Mouse (Mus musculus): Measurements from ENCODE around the gene Eepd1.

The Eepd1 gene

DNA sequence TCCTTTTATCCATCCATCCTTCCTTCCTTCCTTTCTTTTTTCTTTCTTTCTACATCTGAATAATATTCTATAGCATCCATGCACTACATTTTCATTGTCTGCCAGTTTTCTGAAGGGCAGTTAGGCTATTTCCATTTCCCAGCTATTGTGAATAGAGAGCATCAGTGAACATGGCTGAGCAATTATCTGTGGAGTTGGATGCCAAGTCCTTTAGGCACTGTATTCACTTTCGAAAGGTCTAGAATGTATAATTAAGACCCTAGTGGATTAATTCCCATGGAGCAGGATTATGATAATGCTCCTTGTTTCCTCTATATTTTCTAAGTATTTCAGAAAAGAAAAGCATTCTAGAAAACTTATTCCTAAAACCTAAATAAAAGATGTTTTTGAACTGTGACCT, 50.3 kb downstream of the Eepd1 start:
- TF ChIP-seq CTCF (conservative IDR thresholded peaks at IDR 0.05; ENCODE audit: low read length) (no peak), POU5F1 (IDR thresholded peaks at IDR 0.05; ENCODE audit: borderline replicate concordance, low read length) (no peak), NANOG (IDR thresholded peaks at IDR 0.05; ENCODE audit: borderline replicate concordance, low read length) (no peak)
- Histone ChIP-seq H3K4me1 (replicated peaks; ENCODE audit: low read depth, low read length) (no peaks in the 10 kb centered on the region), H3K4me3 (replicated peaks; ENCODE audit: low read length) (no peak overlapping the region), H3K27me3 (ENCODE audit: insufficient read depth, low read length) (no peaks in the 10 kb centered on the region), H3K36me3 (ENCODE audit: insufficient read depth, low read length) (no peaks in the 10 kb centered on the region), H3K9me3 (ENCODE audit: low read length) (no peaks in the 10 kb centered on the region)

DNA sequence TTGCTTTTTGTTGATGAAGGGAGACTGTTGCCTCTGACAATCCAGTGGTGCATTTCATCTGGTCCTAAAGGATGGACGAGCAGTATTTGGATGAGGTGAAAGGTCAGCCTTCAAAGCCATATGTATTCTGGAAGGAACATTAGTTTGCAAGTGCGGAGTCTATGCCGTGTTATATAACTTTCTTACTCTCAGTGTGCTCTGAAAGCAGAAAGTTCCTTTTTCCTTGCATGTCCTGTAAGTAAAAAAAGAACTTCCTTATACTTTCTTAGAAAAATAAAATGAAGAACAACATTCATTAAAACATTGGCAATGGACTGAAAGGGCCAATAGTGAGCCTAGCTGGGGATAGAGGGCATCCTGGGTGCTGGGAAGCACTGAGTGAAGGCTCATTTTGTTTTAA, 50.8 kb downstream of the Eepd1 start:
- Histone ChIP-seq H3K4me3 (replicated peaks; ENCODE audit: low read length) (no peak overlapping the region), H3K4me1 (replicated peaks; ENCODE audit: low read depth, low read length) (no peaks in the 10 kb centered on the region), H3K27me3 (ENCODE audit: insufficient read depth, low read length) (no peaks in the 10 kb centered on the region), H3K9me3 (ENCODE audit: low read length) (no peaks in the 10 kb centered on the region), H3K36me3 (ENCODE audit: insufficient read depth, low read length) (no peaks in the 10 kb centered on the region)
- no peak for TF ChIP-seq NANOG (IDR thresholded peaks at IDR 0.05; ENCODE audit: borderline replicate concordance, low read length)
- no peak for TF ChIP-seq CTCF (conservative IDR thresholded peaks at IDR 0.05; ENCODE audit: low read length)
- TF ChIP-seq POU5F1 (IDR thresholded peaks at IDR 0.05; ENCODE audit: borderline replicate concordance, low read length): no peak

DNA sequence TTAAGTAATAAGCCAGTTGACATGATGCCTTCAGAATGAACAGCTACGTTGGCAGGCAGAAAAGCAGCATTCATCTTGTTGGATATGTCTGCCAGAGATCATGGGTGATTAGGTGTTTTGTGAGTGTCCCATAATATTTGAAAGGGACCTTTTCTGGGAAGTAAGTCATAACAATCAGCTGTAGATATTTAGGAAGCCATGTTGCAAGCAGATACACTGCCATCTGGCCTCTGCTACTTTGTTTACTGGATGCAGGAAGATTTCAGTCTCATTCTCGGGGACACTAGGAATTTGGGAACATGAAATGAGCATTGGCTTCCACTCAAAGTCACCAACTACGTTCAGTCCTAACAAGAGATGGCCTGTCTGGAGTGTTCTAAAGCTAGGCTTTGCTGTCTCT, 54.1 kb downstream of the Eepd1 start:
- TF ChIP-seq POU5F1 (IDR thresholded peaks at IDR 0.05; ENCODE audit: borderline replicate concordance, low read length) (no peak), NANOG (IDR thresholded peaks at IDR 0.05; ENCODE audit: borderline replicate concordance, low read length) (no peak), CTCF (conservative IDR thresholded peaks at IDR 0.05; ENCODE audit: low read length) (no peak)
- H3K4me3 ChIP-seq (replicated peaks; ENCODE audit: low read length): no peak overlapping the region

DNA sequence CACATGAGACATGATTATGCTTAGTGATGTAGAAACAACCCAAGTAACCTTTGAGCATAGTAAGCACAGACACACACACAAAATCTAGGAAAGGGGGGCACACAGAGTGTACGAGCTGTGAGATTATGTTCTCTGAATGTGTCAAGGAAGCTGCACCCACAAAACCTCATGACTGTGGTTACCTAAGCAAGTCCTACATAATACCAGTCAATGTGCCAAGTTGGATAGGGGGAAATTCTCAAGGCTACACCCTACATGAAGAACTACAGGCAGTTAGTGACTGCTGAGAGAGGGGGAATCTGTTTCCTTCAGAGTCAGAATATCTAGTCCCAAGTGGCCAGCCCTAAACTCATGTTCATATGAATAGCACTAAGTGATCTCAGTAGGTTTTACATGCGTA, 58.1 kb downstream of the Eepd1 start:
- no peaks in the 10 kb centered on the region for H3K4me1 ChIP-seq (replicated peaks; ENCODE audit: low read depth, low read length)
- no peaks in the 10 kb centered on the region for H3K9me3 ChIP-seq (ENCODE audit: low read length)
- no peaks in the 10 kb centered on the region for H3K36me3 ChIP-seq (ENCODE audit: insufficient read depth, low read length)
- no peaks in the 10 kb centered on the region for H3K27me3 ChIP-seq (ENCODE audit: insufficient read depth, low read length)
- H3K4me3 ChIP-seq (replicated peaks; ENCODE audit: low read length): no peak overlapping the region
- TF ChIP-seq POU5F1 (IDR thresholded peaks at IDR 0.05; ENCODE audit: borderline replicate concordance, low read length): no peak

More for the DNA sequence above, 54.1 kb downstream of the Eepd1 start:
- H3K27me3 ChIP-seq (ENCODE audit: insufficient read depth, low read length): no peaks in the 10 kb centered on the region
- H3K4me1 ChIP-seq (replicated peaks; ENCODE audit: low read depth, low read length): no peaks in the 10 kb centered on the region
- no peaks in the 10 kb centered on the region for H3K9me3 ChIP-seq (ENCODE audit: low read length)
- H3K36me3 ChIP-seq (ENCODE audit: insufficient read depth, low read length): no peaks in the 10 kb centered on the region

DNA sequence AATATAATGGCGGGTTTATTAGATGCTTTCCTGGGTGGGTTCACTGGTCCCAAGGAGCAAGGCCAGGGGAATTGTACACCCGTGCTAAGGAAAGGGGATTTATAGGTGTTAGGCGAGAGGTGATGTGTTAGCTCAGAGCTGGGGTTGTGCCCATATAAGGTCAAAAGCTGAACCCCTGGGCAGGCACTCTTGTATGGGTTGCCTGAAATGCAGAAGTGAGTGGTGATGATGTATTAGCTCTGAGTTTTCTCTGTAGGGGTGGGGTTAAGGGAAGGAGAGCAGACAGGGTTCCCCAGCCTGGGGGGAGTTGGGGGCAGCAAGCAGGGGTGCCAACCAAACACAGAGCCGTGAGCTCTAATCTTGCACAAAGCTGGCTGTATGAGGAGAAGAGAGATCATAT, 60.0 kb downstream of the Eepd1 start:
- Histone ChIP-seq H3K27me3 (ENCODE audit: insufficient read depth, low read length) (no peaks in the 10 kb centered on the region), H3K9me3 (ENCODE audit: low read length) (no peaks in the 10 kb centered on the region)
- no peak for TF ChIP-seq CTCF (conservative IDR thresholded peaks at IDR 0.05; ENCODE audit: low read length)
- TF ChIP-seq POU5F1 (IDR thresholded peaks at IDR 0.05; ENCODE audit: borderline replicate concordance, low read length): no peak

DNA sequence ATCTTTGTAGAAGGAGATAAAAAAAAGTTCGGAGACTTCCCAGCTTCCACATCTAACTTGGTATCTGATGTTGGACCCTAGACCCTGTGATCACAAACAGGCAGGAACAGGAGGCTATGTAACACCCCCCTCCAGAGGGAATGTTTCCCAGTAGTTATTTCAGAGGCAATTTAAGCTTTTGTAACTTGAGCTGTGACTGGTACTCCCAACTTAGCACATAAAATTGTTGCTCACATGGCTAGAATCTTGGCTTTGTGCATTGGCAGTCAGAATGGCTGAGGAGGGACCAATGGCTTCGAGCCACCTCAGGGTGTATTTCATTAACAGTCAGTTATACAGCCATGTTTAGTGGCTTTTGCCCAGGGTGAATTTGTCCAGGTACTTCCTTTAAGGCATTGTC, 63.9 kb downstream of the Eepd1 start:
- TF ChIP-seq NANOG (IDR thresholded peaks at IDR 0.05; ENCODE audit: borderline replicate concordance, low read length) (no peak), CTCF (conservative IDR thresholded peaks at IDR 0.05; ENCODE audit: low read length) (no peak), POU5F1 (IDR thresholded peaks at IDR 0.05; ENCODE audit: borderline replicate concordance, low read length) (no peak)
- no peak overlapping the region for H3K4me3 ChIP-seq (replicated peaks; ENCODE audit: low read length)
- H3K9me3 ChIP-seq (ENCODE audit: low read length): no peaks in the 10 kb centered on the region
- H3K36me3 ChIP-seq (ENCODE audit: insufficient read depth, low read length): no peaks in the 10 kb centered on the region
- 0 out of 2 replicates have a peak, but pooled peaks cover 1% of the 10 kb centered on the region for H3K4me1 ChIP-seq (replicated peaks; ENCODE audit: low read depth, low read length)
- H3K27me3 ChIP-seq (ENCODE audit: insufficient read depth, low read length): no peaks in the 10 kb centered on the region

More for the DNA sequence above, 60.0 kb downstream of the Eepd1 start:
- Histone ChIP-seq H3K36me3 (ENCODE audit: insufficient read depth, low read length) (no peaks in the 10 kb centered on the region), H3K4me3 (replicated peaks; ENCODE audit: low read length) (no peak overlapping the region), H3K4me1 (replicated peaks; ENCODE audit: low read depth, low read length) (no peaks in the 10 kb centered on the region)

DNA sequence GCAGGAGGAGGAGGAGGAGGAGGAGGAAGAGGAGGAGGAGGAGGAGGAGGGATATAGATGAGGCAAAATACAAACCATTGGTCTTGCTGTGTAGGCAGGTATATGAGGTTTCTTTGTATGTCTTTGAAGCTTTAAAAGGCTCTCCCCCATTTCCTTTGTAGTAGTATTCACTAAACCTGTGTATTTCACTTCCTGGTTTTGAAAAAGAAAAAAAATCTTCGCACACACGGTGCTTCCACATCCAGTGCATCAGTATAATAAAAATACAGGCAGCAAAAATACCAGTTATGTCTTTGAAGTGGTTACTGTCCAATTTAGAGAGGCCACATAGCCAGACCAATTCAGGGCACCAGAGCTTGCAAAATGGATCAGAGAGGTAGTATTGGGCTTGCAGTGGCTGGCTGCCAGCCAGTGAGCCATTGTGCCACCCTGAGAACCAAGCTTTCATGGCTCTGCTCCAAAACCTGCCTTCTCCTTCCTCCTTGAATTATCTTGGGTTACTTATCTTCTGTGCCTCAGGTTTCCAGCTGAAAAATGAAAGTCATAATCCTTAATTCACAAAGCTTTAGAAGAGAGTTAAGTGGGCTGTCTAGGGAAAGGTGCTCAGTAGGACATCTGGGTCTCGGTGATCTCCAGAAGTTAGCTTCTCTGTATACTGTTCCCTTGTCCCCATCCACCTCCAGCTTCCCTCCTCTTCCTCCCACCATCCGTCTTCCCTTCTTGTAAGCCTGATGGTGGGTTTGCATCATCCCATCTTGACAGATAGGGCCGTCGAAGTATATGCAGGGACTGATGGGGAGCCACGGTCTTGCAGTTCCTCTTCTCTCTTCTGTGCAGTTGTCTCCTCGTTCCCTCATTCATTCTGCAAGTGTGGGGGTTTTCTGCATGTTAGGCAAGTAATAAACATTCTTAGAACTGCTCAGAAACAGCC, 68.0 kb downstream of the Eepd1 start:
- no peaks in the 10 kb centered on the region for H3K36me3 ChIP-seq (ENCODE audit: insufficient read depth, low read length)
- H3K4me1 ChIP-seq (replicated peaks; ENCODE audit: low read depth, low read length): 0 out of 2 replicates have a peak, but pooled peaks cover 3% of the 10 kb centered on the region
- H3K27me3 ChIP-seq (ENCODE audit: insufficient read depth, low read length): no peaks in the 10 kb centered on the region
- no peak overlapping the region for H3K4me3 ChIP-seq (replicated peaks; ENCODE audit: low read length)
- TF ChIP-seq CTCF (conservative IDR thresholded peaks at IDR 0.05; ENCODE audit: low read length) (no peak), POU5F1 (IDR thresholded peaks at IDR 0.05; ENCODE audit: borderline replicate concordance, low read length) (no peak), NANOG (IDR thresholded peaks at IDR 0.05; ENCODE audit: borderline replicate concordance, low read length) (no peak)
- H3K9me3 ChIP-seq (ENCODE audit: low read length): no peaks in the 10 kb centered on the region

DNA sequence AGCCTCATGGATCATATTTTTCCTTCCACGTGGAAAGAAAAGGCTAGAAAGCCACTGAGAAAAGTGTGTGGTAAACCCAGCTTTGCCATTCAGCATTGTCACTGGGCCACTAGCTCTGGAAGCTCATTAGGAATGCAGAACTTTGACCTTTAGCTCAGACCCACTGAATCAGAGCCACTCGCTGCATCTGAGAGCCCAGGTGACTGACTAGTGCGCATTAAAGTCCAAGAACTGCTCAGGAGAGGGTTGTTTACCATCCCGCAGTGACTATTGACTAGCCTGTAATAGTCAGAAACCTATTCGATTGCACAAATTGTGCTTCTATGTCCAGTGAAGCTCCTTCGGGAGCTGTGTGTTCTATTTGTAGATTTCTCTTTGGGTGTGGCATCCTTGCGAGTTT, 68.8 kb downstream of the Eepd1 start:
- no peak overlapping the region for H3K4me3 ChIP-seq (replicated peaks; ENCODE audit: low read length)
- H3K9me3 ChIP-seq (ENCODE audit: low read length): no peaks in the 10 kb centered on the region
- H3K27me3 ChIP-seq (ENCODE audit: insufficient read depth, low read length): no peaks in the 10 kb centered on the region
- H3K4me1 ChIP-seq (replicated peaks; ENCODE audit: low read depth, low read length): 0 out of 2 replicates have a peak, but pooled peaks cover 3% of the 10 kb centered on the region
- TF ChIP-seq CTCF (conservative IDR thresholded peaks at IDR 0.05; ENCODE audit: low read length) (no peak), POU5F1 (IDR thresholded peaks at IDR 0.05; ENCODE audit: borderline replicate concordance, low read length) (no peak), NANOG (IDR thresholded peaks at IDR 0.05; ENCODE audit: borderline replicate concordance, low read length) (no peak)
- no peaks in the 10 kb centered on the region for H3K36me3 ChIP-seq (ENCODE audit: insufficient read depth, low read length)
